Mouse (Mus musculus) embryonic facial prominence, embryonic 14.5 days (tissue): ENCODE measurements around the gene Krt25. TPM values are rescaled to one million over a fixed set of nuclear protein-coding genes. Genes with fewer than 3 reads are reported as not detected.

Experiments used
- ATAC-seq: fragments of 200-750 bp; cut with Nextera tagmentation; 2 replicates; pipeline ENCODE4 v1.8.0; 2017; ENCODE audit warnings: low read depth, moderate number of reproducible peaks, moderate TSS enrichment
- DNase-seq: peaks from one replicate; pipeline ENCODE4 v3.0.0-alpha.2; 2015; ENCODE audit warnings: low spot score
- H3K27ac ChIP-seq: fragments of 300-500 bp; sonication (generic); replicated peaks from 2 replicates; pipeline ENCODE4 v1.5.1; 2014; ENCODE audit warnings: low read depth, mild to moderate bottlenecking, low read length, moderate library complexity
- H3K27me3 ChIP-seq: fragments of 300-500 bp; sonication (generic); replicated peaks from 2 replicates; pipeline ENCODE4 v1.6.1; 2014; ENCODE audit warnings: low read length; ENCODE audit not compliant: control insufficient read depth, insufficient read depth
- H3K36me3 ChIP-seq: fragments of 300-500 bp; sonication (generic); 2 replicates; pipeline ENCODE4 v1.6.1; 2014; ENCODE audit warnings: low read length, mixed read lengths; ENCODE audit not compliant: control insufficient read depth, insufficient read depth
- H3K4me1 ChIP-seq: fragments of 300-500 bp; sonication (generic); 2 replicates; pipeline ENCODE4 v1.6.1; 2014; ENCODE audit warnings: antibody characterized with exemption, low read length; ENCODE audit not compliant: control insufficient read depth, insufficient read depth
- H3K4me2 ChIP-seq: fragments of 300-500 bp; sonication (generic); 2 replicates; pipeline ENCODE4 v1.6.1; 2014; ENCODE audit warnings: low read depth, mild to moderate bottlenecking, low read length, moderate library complexity, mixed read lengths
- H3K4me3 ChIP-seq: fragments of 300-500 bp; sonication (generic); 2 replicates; pipeline ENCODE4 v1.5.1; 2014; ENCODE audit warnings: low read depth, mild to moderate bottlenecking, low read length
- H3K9ac ChIP-seq: fragments of 300-500 bp; sonication (generic); 2 replicates; pipeline ENCODE4 v1.6.1; 2014; ENCODE audit warnings: low read depth, mild to moderate bottlenecking, low read length, moderate library complexity, mixed read lengths
- H3K9me3 ChIP-seq: fragments of 300-500 bp; sonication (generic); 2 replicates; pipeline ENCODE4 v1.6.1; 2016; ENCODE audit warnings: low read length; ENCODE audit not compliant: control insufficient read depth
- WGBS: fragments of 180-500 bp; shearing (Covaris S2); extraction: QIAGEN DNeasy Blood & Tissue Kit; methylation state at CpG from one replicate; pipeline ENCODE4 v1.1.7; 2014; 5-methylcytosine and 5-hydroxymethylcytosine counted together
- polyA plus RNA-seq: library from polyadenylated mRNA; unstranded; fragments of >200 nt; fragmentation: Nextera tagmentation; extraction: Ambion mirVana; gene quantifications from 2 replicates; pipeline ENCODE4 v1.2.1, GENCODE M21; 2014

Gene Krt25
- polyA plus RNA-seq, 1 experiment from 2014 or later, result 6.2 TPM

- Histone ChIP-seq H3K4me2 (no peak overlapping the region), H3K27me3 (no peaks in the 10 kb centered on the region), H3K4me1 (no peaks in the 10 kb centered on the region), H3K9ac (no peak overlapping the region), H3K9me3 (no peaks in the 10 kb centered on the region), H3K36me3 (no peaks in the 10 kb centered on the region), H3K27ac (no peak overlapping the region), H3K4me3 (no peak overlapping the region)
- 61% methylated on average over 5 of the region's 5 CpGs for WGBS
- ATAC-seq (no peak), DNase-seq (peak; percentile 49)
Measured at GRCm38 (mm10) chr11:99292846-99293245, 29.9 kb downstream of the Krt25 start.

- no peak for ATAC-seq
Measured at GRCm38 (mm10) chr11:99284833-99285312, 37.9 kb downstream of the Krt25 start, which contains the start of gene Krt24. TSS of gene Krt24 (minus strand) at chr11:99285262.

GRCm38 (mm10) chr11:99284011-99284410 lies 38.7 kb downstream of the Krt25 start:
- no peak overlapping the region for H3K27ac ChIP-seq
- no peaks in the 10 kb centered on the region for H3K27me3 ChIP-seq
- no peak overlapping the region for H3K4me2 ChIP-seq
- peaks cover 3% of the 10 kb centered on the region; the same call in 1 of the 2 replicates for H3K4me1 ChIP-seq
- no peak for ATAC-seq
- 74% methylated on average over 5 of the region's 5 CpGs for WGBS
- H3K36me3 ChIP-seq, result no peaks in the 10 kb centered on the region
- H3K9me3 ChIP-seq, result no peaks in the 10 kb centered on the region
- no peak overlapping the region for H3K9ac ChIP-seq
- DNase-seq, result no peak
- H3K4me3 ChIP-seq, result no peak overlapping the region

More at GRCm38 (mm10) chr11:99284833-99285312, 37.9 kb downstream of the Krt25 start, which contains the start of gene Krt24:
- WGBS, result 46% methylated on average over 11 of the region's 11 CpGs
- Histone ChIP-seq H3K4me1 (peaks cover 3% of the 10 kb centered on the region; the same call in 1 of the 2 replicates), H3K4me2 (no peak within 1 kb of the TSS), H3K9ac (no peak within 1 kb of the TSS), H3K4me3 (no peak within 1 kb of the TSS), H3K27ac (no peak within 1 kb of the TSS), H3K27me3 (no peaks in the 10 kb centered on the region), H3K36me3 (no peaks in the 10 kb centered on the region), H3K9me3 (no peaks in the 10 kb centered on the region)
- peak; percentile 48 for DNase-seq

- WGBS, result 49% methylated on average over 4 of the region's 4 CpGs
Measured at GRCm38 (mm10) chr11:99283334-99283733, 39.4 kb downstream of the Krt25 start.

GRCm38 (mm10) chr11:99281116-99281515 lies 41.6 kb downstream of the Krt25 start:
- H3K27me3 ChIP-seq, result no peaks in the 10 kb centered on the region
- H3K4me1 ChIP-seq, result peaks cover 9% of the 10 kb centered on the region; the same call in 1 of the 2 replicates
- H3K4me3 ChIP-seq, result no peak overlapping the region
- H3K9ac ChIP-seq, result no peak overlapping the region
- H3K27ac ChIP-seq, result no peak overlapping the region
- DNase-seq, result no peak
- ATAC-seq, result no peak
- no peaks in the 10 kb centered on the region for H3K36me3 ChIP-seq
- no peaks in the 10 kb centered on the region for H3K9me3 ChIP-seq
- H3K4me2 ChIP-seq, result no peak overlapping the region
- 67% methylated on average over 9 of the region's 9 CpGs for WGBS

More at GRCm38 (mm10) chr11:99283334-99283733, 39.4 kb downstream of the Krt25 start:
- Histone ChIP-seq H3K4me2 (no peak overlapping the region), H3K4me3 (no peak overlapping the region), H3K27ac (no peak overlapping the region), H3K9ac (no peak overlapping the region), H3K36me3 (no peaks in the 10 kb centered on the region), H3K9me3 (no peaks in the 10 kb centered on the region), H3K4me1 (peaks cover 3% of the 10 kb centered on the region; the same call in 1 of the 2 replicates), H3K27me3 (no peaks in the 10 kb centered on the region)
- no peak for ATAC-seq
- DNase-seq, result no peak

- H3K9ac ChIP-seq, result no peak overlapping the region
- H3K4me2 ChIP-seq, result no peak overlapping the region
- no peak overlapping the region for H3K27ac ChIP-seq
- H3K4me3 ChIP-seq, result no peak overlapping the region
- H3K36me3 ChIP-seq, result no peaks in the 10 kb centered on the region
- WGBS, result 71% methylated on average over 5 of the region's 5 CpGs
- no peaks in the 10 kb centered on the region for H3K9me3 ChIP-seq
- H3K4me1 ChIP-seq, result peaks cover 8% of the 10 kb centered on the region; the same call in 1 of the 2 replicates
- no peaks in the 10 kb centered on the region for H3K27me3 ChIP-seq
- ATAC-seq (no peak), DNase-seq (no peak)
Measured at GRCm38 (mm10) chr11:99279986-99280385, 42.8 kb downstream of the Krt25 start.

GRCm38 (mm10) chr11:99276786-99277185 lies 46.0 kb downstream of the Krt25 start:
- H3K27ac ChIP-seq, result no peak overlapping the region
- 25% methylated on average over 7 of the region's 7 CpGs for WGBS
- no peak overlapping the region for H3K4me2 ChIP-seq
- no peaks in the 10 kb centered on the region for H3K36me3 ChIP-seq
- H3K4me1 ChIP-seq, result 0 out of 2 replicates have a peak, but pooled peaks cover 6% of the 10 kb centered on the region
- no peak overlapping the region for H3K9ac ChIP-seq
- no peak overlapping the region for H3K4me3 ChIP-seq
- ATAC-seq (peak; percentile 81), DNase-seq (peak; percentile 81)
- H3K27me3 ChIP-seq, result no peaks in the 10 kb centered on the region
- H3K9me3 ChIP-seq, result no peaks in the 10 kb centered on the region

- no peak overlapping the region for H3K9ac ChIP-seq
- ATAC-seq (no peak), DNase-seq (no peak)
- no peaks in the 10 kb centered on the region for H3K27me3 ChIP-seq
- no peaks in the 10 kb centered on the region for H3K36me3 ChIP-seq
- H3K4me1 ChIP-seq, result 0 out of 2 replicates have a peak, but pooled peaks cover 6% of the 10 kb centered on the region
- no peak overlapping the region for H3K4me2 ChIP-seq
- no peak overlapping the region for H3K4me3 ChIP-seq
- WGBS, result 63% methylated on average over 6 of the region's 6 CpGs
- no peaks in the 10 kb centered on the region for H3K9me3 ChIP-seq
- H3K27ac ChIP-seq, result no peak overlapping the region
Measured at GRCm38 (mm10) chr11:99275624-99276023, 47.1 kb downstream of the Krt25 start.

GRCm38 (mm10) chr11:99272721-99273120 lies 50.0 kb downstream of the Krt25 start:
- Histone ChIP-seq H3K36me3 (no peaks in the 10 kb centered on the region), H3K4me2 (no peak overlapping the region), H3K9ac (no peak overlapping the region), H3K27ac (no peak overlapping the region), H3K4me1 (0 out of 2 replicates have a peak, but pooled peaks cover 6% of the 10 kb centered on the region), H3K9me3 (no peaks in the 10 kb centered on the region), H3K4me3 (no peak overlapping the region), H3K27me3 (no peaks in the 10 kb centered on the region)
- ATAC-seq (no peak), DNase-seq (no peak)
- 85% methylated on average over 3 of the region's 4 CpGs for WGBS
